Mouse (Mus musculus) lung, embryonic 15.5 days (tissue): ENCODE measurements at regions not wholly inside any gene's neighbourhood (a gene's known extent, or its start where the extent isn't known, plus 50 kb on each side); places are given as distances from the start of the nearest gene placed in this dataset.

Experiments used
- ATAC-seq: fragments of 200-750 bp; cut with Nextera tagmentation; 2 replicates; pipeline ENCODE4 v1.8.0; 2017; ENCODE audit warnings: moderate number of reproducible peaks, borderline replicate concordance; ENCODE audit not compliant: low FRiP score, low TSS enrichment; ENCODE audit errors: extremely low read depth
- H3K27ac ChIP-seq: fragments of 300-500 bp; sonication (generic); 2 replicates; pipeline ENCODE4 v1.5.1; 2015; ENCODE audit warnings: moderate library complexity, mild to moderate bottlenecking, inconsistent platforms
- H3K27me3 ChIP-seq: fragments of 300-500 bp; sonication (generic); 2 replicates; pipeline ENCODE4 v1.6.1; 2015; ENCODE audit warnings: inconsistent platforms
- H3K36me3 ChIP-seq: fragments of 300-500 bp; sonication (generic); 2 replicates; pipeline ENCODE4 v1.6.1; 2015; ENCODE audit warnings: inconsistent platforms
- H3K4me1 ChIP-seq: fragments of 300-500 bp; sonication (generic); 2 replicates; pipeline ENCODE4 v1.6.1; 2015; ENCODE audit warnings: inconsistent platforms
- H3K4me2 ChIP-seq: fragments of 300-500 bp; sonication (generic); 2 replicates; pipeline ENCODE4 v1.6.1; 2015; ENCODE audit warnings: inconsistent platforms, mild to moderate bottlenecking, moderate library complexity
- H3K4me3 ChIP-seq: fragments of 300-500 bp; sonication (generic); 2 replicates; pipeline ENCODE4 v1.5.1; 2015; ENCODE audit warnings: mild to moderate bottlenecking, inconsistent platforms
- H3K9ac ChIP-seq: fragments of 300-500 bp; sonication (generic); 2 replicates; pipeline ENCODE4 v1.6.1; 2015; ENCODE audit warnings: inconsistent platforms
- H3K9me3 ChIP-seq: fragments of 300-500 bp; sonication (generic); 2 replicates; pipeline ENCODE4 v1.6.1; 2016; ENCODE audit warnings: inconsistent platforms
- WGBS: fragments of 180-500 bp; shearing (Covaris S2); methylation state at CpG from one replicate; pipeline ENCODE4 v1.1.7; 2015; 5-methylcytosine and 5-hydroxymethylcytosine counted together

- 87% methylated on average over 5 of the region's 5 CpGs for WGBS
- H3K9ac ChIP-seq, result no peak overlapping the region
- no peaks in the 10 kb centered on the region for H3K27me3 ChIP-seq
- no peak overlapping the region for H3K4me2 ChIP-seq
- ATAC-seq, result no peak
- no peaks in the 10 kb centered on the region for H3K36me3 ChIP-seq
- H3K27ac ChIP-seq, result no peak overlapping the region
- H3K4me1 ChIP-seq, result no peaks in the 10 kb centered on the region
- no peak overlapping the region for H3K4me3 ChIP-seq
- H3K9me3 ChIP-seq, result no peaks in the 10 kb centered on the region
Observed at GRCm38 (mm10) chr2:51447616-51448015, 179.7 kb upstream of the Tas2r134 start.

- no peak for ATAC-seq
- 52% methylated on average over 9 of the region's 9 CpGs for WGBS
Observed at GRCm38 (mm10) chr2:51444386-51445080, 182.8 kb upstream of the Tas2r134 start.

GRCm38 (mm10) chr2:51443946-51444345 is 183.4 kb upstream of the Tas2r134 start:
- H3K4me1 ChIP-seq, result no peaks in the 10 kb centered on the region
- H3K4me3 ChIP-seq, result no peak overlapping the region
- H3K9me3 ChIP-seq, result no peaks in the 10 kb centered on the region
- 47% methylated on average over 3 of the region's 3 CpGs for WGBS
- H3K36me3 ChIP-seq, result no peaks in the 10 kb centered on the region
- no peak overlapping the region for H3K27ac ChIP-seq
- no peak for ATAC-seq
- no peak overlapping the region for H3K4me2 ChIP-seq
- no peaks in the 10 kb centered on the region for H3K27me3 ChIP-seq
- no peak overlapping the region for H3K9ac ChIP-seq

More at GRCm38 (mm10) chr2:51444386-51445080, 182.8 kb upstream of the Tas2r134 start:
- Histone ChIP-seq H3K36me3 (no peaks in the 10 kb centered on the region), H3K4me1 (no peaks in the 10 kb centered on the region), H3K9ac (no peak overlapping the region), H3K9me3 (no peaks in the 10 kb centered on the region), H3K4me2 (no peak overlapping the region), H3K4me3 (no peak overlapping the region), H3K27ac (no peak overlapping the region), H3K27me3 (no peaks in the 10 kb centered on the region)

GRCm38 (mm10) chr2:51439047-51439446 is 188.3 kb upstream of the Tas2r134 start:
- no peak overlapping the region for H3K27ac ChIP-seq
- ATAC-seq, result no peak
- no peak overlapping the region for H3K4me3 ChIP-seq
- H3K9ac ChIP-seq, result no peak overlapping the region
- no peaks in the 10 kb centered on the region for H3K4me1 ChIP-seq
- H3K4me2 ChIP-seq, result no peak overlapping the region
- 64% methylated on average over 1 of the region's 1 CpGs for WGBS
- no peaks in the 10 kb centered on the region for H3K9me3 ChIP-seq
- no peaks in the 10 kb centered on the region for H3K27me3 ChIP-seq
- no peaks in the 10 kb centered on the region for H3K36me3 ChIP-seq

- Histone ChIP-seq H3K27me3 (no peaks in the 10 kb centered on the region), H3K9ac (no peak overlapping the region), H3K4me2 (no peak overlapping the region), H3K27ac (no peak overlapping the region), H3K36me3 (no peaks in the 10 kb centered on the region), H3K4me3 (no peak overlapping the region), H3K4me1 (no peaks in the 10 kb centered on the region), H3K9me3 (no peaks in the 10 kb centered on the region)
- WGBS, result 40% methylated on average over 3 of the region's 3 CpGs
- ATAC-seq, result no peak
Observed at GRCm38 (mm10) chr2:51436590-51436989, 190.7 kb upstream of the Tas2r134 start.

GRCm38 (mm10) chr2:51431564-51431963 is 195.7 kb upstream of the Tas2r134 start:
- Histone ChIP-seq H3K27me3 (no peaks in the 10 kb centered on the region), H3K9me3 (no peaks in the 10 kb centered on the region), H3K4me2 (no peak overlapping the region), H3K27ac (no peak overlapping the region), H3K36me3 (no peaks in the 10 kb centered on the region), H3K4me3 (no peak overlapping the region), H3K9ac (no peak overlapping the region), H3K4me1 (no peaks in the 10 kb centered on the region)
- ATAC-seq, result no peak
- 82% methylated on average over 3 of the region's 3 CpGs for WGBS

GRCm38 (mm10) chr2:51429716-51430115 is 197.6 kb upstream of the Tas2r134 start:
- no peak for ATAC-seq
- 34% methylated on average over 5 of the region's 5 CpGs for WGBS

GRCm38 (mm10) chr2:51422442-51422841 is 204.9 kb upstream of the Tas2r134 start:
- 42% methylated on average over 6 of the region's 6 CpGs for WGBS
- no peak for ATAC-seq

More at GRCm38 (mm10) chr2:51429716-51430115, 197.6 kb upstream of the Tas2r134 start:
- Histone ChIP-seq H3K27me3 (no peaks in the 10 kb centered on the region), H3K36me3 (no peaks in the 10 kb centered on the region), H3K9ac (no peak overlapping the region), H3K27ac (no peak overlapping the region), H3K4me3 (no peak overlapping the region), H3K4me1 (no peaks in the 10 kb centered on the region), H3K9me3 (no peaks in the 10 kb centered on the region), H3K4me2 (no peak overlapping the region)

GRCm38 (mm10) chr2:51417908-51418690 is 209.2 kb upstream of the Tas2r134 start:
- Histone ChIP-seq H3K36me3 (no peaks in the 10 kb centered on the region), H3K4me3 (no peak overlapping the region), H3K27ac (no peak overlapping the region), H3K27me3 (no peaks in the 10 kb centered on the region), H3K9ac (no peak overlapping the region), H3K4me2 (no peak overlapping the region), H3K9me3 (no peaks in the 10 kb centered on the region), H3K4me1 (peaks cover 6% of the 10 kb centered on the region; the same call in 1 of the 2 replicates)
- WGBS, result 61% methylated on average over 10 of the region's 10 CpGs
- no peak for ATAC-seq

More at GRCm38 (mm10) chr2:51422442-51422841, 204.9 kb upstream of the Tas2r134 start:
- Histone ChIP-seq H3K4me3 (no peak overlapping the region), H3K4me2 (no peak overlapping the region), H3K4me1 (peaks cover 6% of the 10 kb centered on the region; the same call in 1 of the 2 replicates), H3K9me3 (no peaks in the 10 kb centered on the region), H3K27ac (no peak overlapping the region), H3K9ac (no peak overlapping the region), H3K27me3 (no peaks in the 10 kb centered on the region), H3K36me3 (no peaks in the 10 kb centered on the region)

- no peaks in the 10 kb centered on the region for H3K9me3 ChIP-seq
- 85% methylated on average over 9 of the region's 9 CpGs for WGBS
- no peaks in the 10 kb centered on the region for H3K36me3 ChIP-seq
- no peak overlapping the region for H3K4me3 ChIP-seq
- no peak overlapping the region for H3K9ac ChIP-seq
- no peaks in the 10 kb centered on the region for H3K4me1 ChIP-seq
- no peak overlapping the region for H3K27ac ChIP-seq
- H3K4me2 ChIP-seq, result no peak overlapping the region
- H3K27me3 ChIP-seq, result no peaks in the 10 kb centered on the region
- no peak for ATAC-seq
Observed at GRCm38 (mm10) chr2:51388390-51388789, 238.9 kb upstream of the Tas2r134 start.

- Histone ChIP-seq H3K9me3 (no peaks in the 10 kb centered on the region), H3K36me3 (no peaks in the 10 kb centered on the region), H3K4me3 (no peak overlapping the region), H3K27ac (no peak overlapping the region), H3K4me2 (no peak overlapping the region), H3K27me3 (no peaks in the 10 kb centered on the region), H3K4me1 (no peaks in the 10 kb centered on the region), H3K9ac (no peak overlapping the region)
- ATAC-seq, result no peak
- 50% methylated on average over 1 of the region's 1 CpGs for WGBS
Observed at GRCm38 (mm10) chr2:51387136-51387535, 238.2 kb upstream of the Rnd3 start.

- no peak overlapping the region for H3K4me2 ChIP-seq
- no peaks in the 10 kb centered on the region for H3K36me3 ChIP-seq
- H3K4me1 ChIP-seq, result peaks cover 3% of the 10 kb centered on the region; the same call in 1 of the 2 replicates
- ATAC-seq, result no peak
- no peak overlapping the region for H3K4me3 ChIP-seq
- WGBS, result 80% methylated on average over 4 of the region's 4 CpGs
- H3K9me3 ChIP-seq, result no peaks in the 10 kb centered on the region
- H3K27me3 ChIP-seq, result no peaks in the 10 kb centered on the region
- no peak overlapping the region for H3K27ac ChIP-seq
- H3K9ac ChIP-seq, result no peak overlapping the region
Observed at GRCm38 (mm10) chr2:51376597-51376996, 227.7 kb upstream of the Rnd3 start.
